Mouse (Mus musculus) frontal cortex, adult (tissue): ENCODE results near the gene Akap6.

Source experiments
- ATAC-seq: cut with Nextera tagmentation; 2 replicates; pipeline ENCODE4 v1.9.2; 2017; ENCODE audit warnings: mild to moderate bottlenecking, moderate library complexity, mixed read lengths; ENCODE audit not compliant: low TSS enrichment

The Akap6 gene

GRCm38 (mm10) chr12:52904046-52904445 lies 204.9 kb downstream of the Akap6 start:
- ATAC-seq = no peak

- no peak for ATAC-seq
Observed at GRCm38 (mm10) chr12:52908448-52909066, 209.4 kb downstream of the Akap6 start.

- ATAC-seq = no peak
Observed at GRCm38 (mm10) chr12:52910345-52910744, 211.2 kb downstream of the Akap6 start.

- ATAC-seq = peak; percentile 62; the same call in 1 of the 2 replicates
Observed at GRCm38 (mm10) chr12:52910819-52911218, 211.6 kb downstream of the Akap6 start.

GRCm38 (mm10) chr12:52918939-52919338 lies 219.8 kb downstream of the Akap6 start:
- 0 out of 2 replicates have a peak, but pooled peaks have one; percentile 31 for ATAC-seq

- ATAC-seq = no peak
Observed at GRCm38 (mm10) chr12:52922510-52922909, 223.3 kb downstream of the Akap6 start.

- ATAC-seq = no peak
Observed at GRCm38 (mm10) chr12:52925448-52925847, 226.3 kb downstream of the Akap6 start.

- peak; percentile 50; the same call in 1 of the 2 replicates for ATAC-seq
Observed at GRCm38 (mm10) chr12:52933832-52934231, 234.6 kb downstream of the Akap6 start.

- ATAC-seq = no peak
Observed at GRCm38 (mm10) chr12:52934989-52935388, 235.8 kb downstream of the Akap6 start.

- ATAC-seq = no peak
Observed at GRCm38 (mm10) chr12:52938786-52939185, 239.6 kb downstream of the Akap6 start.

- peak; percentile 33; the same call in 1 of the 2 replicates for ATAC-seq
Observed at GRCm38 (mm10) chr12:52939324-52939946, 240.3 kb downstream of the Akap6 start.

- no peak for ATAC-seq
Observed at GRCm38 (mm10) chr12:52941941-52942340, 242.8 kb downstream of the Akap6 start.

GRCm38 (mm10) chr12:52944274-52944673 lies 245.1 kb downstream of the Akap6 start:
- no peak for ATAC-seq

GRCm38 (mm10) chr12:52944949-52945348 lies 245.8 kb downstream of the Akap6 start:
- no peak for ATAC-seq

- no peak for ATAC-seq
Observed at GRCm38 (mm10) chr12:52950660-52951059, 251.5 kb downstream of the Akap6 start.

- ATAC-seq = no peak
Observed at GRCm38 (mm10) chr12:52957587-52957986, 258.4 kb downstream of the Akap6 start.

GRCm38 (mm10) chr12:52957994-52958393 lies 258.8 kb downstream of the Akap6 start:
- no peak for ATAC-seq

- peak; percentile 67; the same call in 1 of the 2 replicates for ATAC-seq
Observed at GRCm38 (mm10) chr12:52991745-52992144, 292.6 kb downstream of the Akap6 start.

- no peak for ATAC-seq
Observed at GRCm38 (mm10) chr12:53012336-53012735, 313.2 kb downstream of the Akap6 start.

GRCm38 (mm10) chr12:53014539-53014938 lies 315.4 kb downstream of the Akap6 start:
- ATAC-seq = peak; percentile 81

GRCm38 (mm10) chr12:53024575-53025246 lies 325.5 kb downstream of the Akap6 start:
- ATAC-seq = no peak

- ATAC-seq = peak; percentile 70
Observed at GRCm38 (mm10) chr12:53027308-53027707, 328.1 kb downstream of the Akap6 start.

- ATAC-seq = peak; percentile 71
Observed at GRCm38 (mm10) chr12:53028926-53029325, 329.7 kb downstream of the Akap6 start.
